Mouse (Mus musculus) testis, adult 2 months (tissue): ENCODE measurements around the gene Tnnt3. TPM values are rescaled to one million over a fixed set of nuclear protein-coding genes. Genes with fewer than 3 reads are reported as not detected.

Experiments used
- H3K27ac ChIP-seq: fragments of 200-500 bp; 2 replicates; pipeline ENCODE4 v1.5.1; 2012; ENCODE audit warnings: low read depth, low read length; ENCODE audit not compliant: control insufficient read depth, insufficient read depth
- H3K27me3 ChIP-seq: fragments of 200-500 bp; 2 replicates; pipeline ENCODE4 v1.6.1; 2012; ENCODE audit warnings: mild to moderate bottlenecking, low read length, moderate library complexity; ENCODE audit not compliant: control insufficient read depth, insufficient read depth
- H3K36me3 ChIP-seq: fragments of 200-500 bp; 2 replicates; pipeline ENCODE4 v1.6.1; 2012; ENCODE audit warnings: mild to moderate bottlenecking, low read length; ENCODE audit not compliant: control insufficient read depth, insufficient read depth
- H3K4me1 ChIP-seq: fragments of 200-500 bp; 2 replicates; pipeline ENCODE4 v1.6.1; 2012; ENCODE audit warnings: low read length; ENCODE audit not compliant: control insufficient read depth, insufficient read depth
- H3K4me3 ChIP-seq: fragments of 200-500 bp; 2 replicates; pipeline ENCODE4 v1.5.1; 2012; ENCODE audit warnings: low read depth, mild to moderate bottlenecking, low read length, moderate library complexity, mixed read lengths; ENCODE audit not compliant: control insufficient read depth
- CTCF ChIP-seq: fragments of 200-500 bp; IDR thresholded peaks from 2 replicates; pipeline ENCODE4 v1.5.1; 2012; ENCODE audit warnings: low read depth, mild to moderate bottlenecking, inconsistent platforms, low read length, moderate library complexity; ENCODE audit not compliant: control insufficient read depth, insufficient read depth, insufficient replicate concordance
- POLR2A ChIP-seq: fragments of 200-500 bp; IDR thresholded peaks from 2 replicates; pipeline ENCODE4 v1.6.1; 2012; ENCODE audit warnings: low read depth, mild to moderate bottlenecking, inconsistent platforms, low read length, moderate library complexity; ENCODE audit not compliant: control insufficient read depth
- polyA plus RNA-seq: library from polyadenylated mRNA; depleted of rRNA; stranded (reverse); fragments of >200 nt; gene quantifications from 2 replicates; pipeline ENCODE4 v1.2.3, GENCODE M21; 2012

Tnnt3 gene
- polyA plus RNA-seq, 1 experiment, result not detected

DNA sequence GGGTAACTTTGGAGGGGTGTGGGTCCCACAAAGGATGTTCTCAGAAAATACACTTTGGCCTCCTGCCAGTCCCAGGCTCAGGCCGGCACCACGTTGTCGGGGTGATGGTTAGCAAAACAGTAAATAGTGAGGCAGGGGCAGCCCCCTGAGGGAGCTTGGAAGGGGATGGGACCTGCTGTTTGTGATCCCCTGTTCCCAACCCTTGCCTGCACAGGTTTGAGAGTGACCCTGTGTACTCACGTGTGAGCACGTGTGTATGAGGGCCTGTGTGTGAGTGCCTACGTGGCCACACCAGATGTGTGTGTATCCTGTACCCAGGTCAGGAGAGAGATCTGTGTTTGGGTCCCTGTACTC is 16.4 kb upstream of the Tnnt3 start:
- no peak for TF ChIP-seq CTCF
- TF ChIP-seq POLR2A, result no peak
- Histone ChIP-seq H3K4me1 (peaks cover 3% of the 10 kb centered on the region), H3K4me3 (no peak overlapping the region), H3K27ac (no peak overlapping the region), H3K36me3 (no peaks in the 10 kb centered on the region), H3K27me3 (no peaks in the 10 kb centered on the region)

DNA sequence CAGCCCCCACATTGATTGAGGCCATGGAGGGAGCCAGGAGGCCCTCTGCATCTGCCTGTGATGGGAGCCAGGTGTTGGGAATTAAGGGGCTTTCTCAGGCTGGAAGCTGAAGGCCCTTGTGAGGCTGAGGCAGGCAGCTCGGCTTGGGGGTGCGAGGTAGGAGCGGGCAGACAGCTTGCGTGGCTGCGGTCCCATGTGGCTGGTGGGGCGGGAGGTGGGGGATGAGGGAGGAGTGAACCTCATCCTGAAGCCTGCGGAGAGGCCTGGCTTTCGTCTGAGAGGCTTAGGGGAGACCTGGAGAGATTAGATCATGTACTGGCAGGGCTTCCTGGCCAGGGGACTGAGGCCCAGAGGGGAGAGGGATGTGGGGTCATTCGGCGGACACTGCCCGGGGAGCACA is 15.5 kb upstream of the Tnnt3 start:
- Histone ChIP-seq H3K36me3 (no peaks in the 10 kb centered on the region), H3K27me3 (no peaks in the 10 kb centered on the region), H3K27ac (no peak overlapping the region), H3K4me3 (no peak overlapping the region), H3K4me1 (peaks cover 3% of the 10 kb centered on the region)
- TF ChIP-seq CTCF, result no peak
- TF ChIP-seq POLR2A, result no peak

- H3K36me3 ChIP-seq, result no peaks in the 10 kb centered on the region
- no peak for TF ChIP-seq POLR2A
- TF ChIP-seq CTCF, result no peak
- H3K4me3 ChIP-seq, result no peak overlapping the region
- H3K4me1 ChIP-seq, result peaks cover 3% of the 10 kb centered on the region
- H3K27me3 ChIP-seq, result no peaks in the 10 kb centered on the region
- no peak overlapping the region for H3K27ac ChIP-seq
These were observed 13.9 kb upstream of the Tnnt3 start for GRCm38 (mm10) chr7:142484780-142485179.

DNA sequence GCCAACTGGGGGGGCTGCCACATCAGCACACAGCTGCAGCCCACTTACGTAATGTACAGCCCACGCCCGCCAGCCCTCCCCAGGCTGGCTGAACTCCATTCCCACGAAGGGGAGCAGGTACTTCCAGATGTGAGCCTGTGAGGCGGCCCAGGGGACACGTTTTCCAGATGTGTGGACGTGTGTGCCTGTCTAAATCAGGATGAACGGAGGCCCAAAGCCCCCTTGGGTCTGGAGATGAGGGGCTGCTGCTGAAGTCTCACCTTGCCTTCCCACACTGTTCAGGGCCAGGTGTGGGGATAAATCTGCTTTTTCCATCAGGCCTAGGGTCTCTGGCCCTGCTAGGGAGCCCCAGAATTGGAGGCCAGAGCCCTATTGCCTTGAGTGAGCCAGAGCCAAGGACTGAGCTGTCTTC is 11.9 kb upstream of the Tnnt3 start:
- Histone ChIP-seq H3K27me3 (no peaks in the 10 kb centered on the region), H3K4me1 (no peaks in the 10 kb centered on the region), H3K27ac (no peak overlapping the region), H3K4me3 (no peak overlapping the region), H3K36me3 (no peaks in the 10 kb centered on the region)
- no peak for TF ChIP-seq POLR2A
- TF ChIP-seq CTCF, result no peak

DNA sequence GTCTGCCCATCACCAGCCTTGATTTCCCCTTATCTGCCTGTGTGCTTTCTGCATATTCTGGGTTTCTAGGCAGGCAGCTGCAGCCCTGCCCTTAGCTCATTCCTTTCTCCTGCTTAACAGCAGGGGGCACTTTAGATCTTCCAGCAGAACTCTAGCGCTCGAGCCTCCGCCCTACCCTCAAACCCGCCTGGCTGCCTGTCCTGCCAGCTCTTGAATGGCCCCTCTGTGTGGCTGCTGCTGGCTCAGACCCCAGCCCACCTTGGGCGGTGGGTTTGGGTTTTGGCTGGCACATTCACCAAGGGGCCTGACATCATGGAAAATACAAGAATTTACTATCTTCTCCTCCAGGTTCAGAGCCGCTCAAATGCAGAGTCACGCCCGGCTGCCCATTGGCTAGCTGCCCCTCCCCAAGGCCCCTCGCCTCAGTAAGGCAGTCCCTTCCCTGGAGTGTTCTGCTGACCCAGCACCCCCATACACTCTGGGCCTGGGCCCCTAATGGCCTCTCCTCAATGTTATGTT is 11.2 kb upstream of the Tnnt3 start:
- Histone ChIP-seq H3K27me3 (no peaks in the 10 kb centered on the region), H3K27ac (no peak overlapping the region), H3K4me3 (no peak overlapping the region), H3K36me3 (no peaks in the 10 kb centered on the region), H3K4me1 (no peaks in the 10 kb centered on the region)
- TF ChIP-seq POLR2A, result no peak
- TF ChIP-seq CTCF, result no peak

GRCm38 (mm10) chr7:142488053-142488452 is 10.6 kb upstream of the Tnnt3 start:
- H3K4me3 ChIP-seq, result no peak overlapping the region
- TF ChIP-seq POLR2A (no peak), CTCF (no peak)
- H3K36me3 ChIP-seq, result no peaks in the 10 kb centered on the region
- H3K4me1 ChIP-seq, result no peaks in the 10 kb centered on the region
- H3K27me3 ChIP-seq, result no peaks in the 10 kb centered on the region
- H3K27ac ChIP-seq, result no peak overlapping the region

DNA sequence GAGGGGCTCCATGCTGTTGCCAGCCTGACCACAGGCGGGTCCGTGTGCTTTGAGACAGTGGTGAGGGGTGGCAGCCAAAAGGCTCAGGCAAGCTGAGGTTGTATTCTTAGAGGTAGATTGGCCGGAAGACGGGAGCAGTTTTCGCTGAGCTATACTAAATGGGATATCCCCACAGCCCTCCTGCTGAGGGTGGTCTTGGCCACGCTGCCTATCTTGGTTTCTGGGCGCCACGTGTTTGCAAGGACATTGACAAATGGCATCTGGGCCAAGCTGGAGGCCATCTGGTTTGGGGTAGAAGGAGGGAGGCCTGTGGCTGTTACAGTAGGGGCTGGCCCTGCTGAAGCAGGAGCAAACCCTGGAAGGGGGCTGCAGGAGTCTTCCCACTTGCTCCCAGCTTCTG is 5.1 kb upstream of the Tnnt3 start:
- Histone ChIP-seq H3K27ac (no peak overlapping the region), H3K4me3 (no peak overlapping the region), H3K4me1 (no peaks in the 10 kb centered on the region), H3K36me3 (no peaks in the 10 kb centered on the region), H3K27me3 (no peaks in the 10 kb centered on the region)
- TF ChIP-seq CTCF (no peak), POLR2A (no peak)

DNA sequence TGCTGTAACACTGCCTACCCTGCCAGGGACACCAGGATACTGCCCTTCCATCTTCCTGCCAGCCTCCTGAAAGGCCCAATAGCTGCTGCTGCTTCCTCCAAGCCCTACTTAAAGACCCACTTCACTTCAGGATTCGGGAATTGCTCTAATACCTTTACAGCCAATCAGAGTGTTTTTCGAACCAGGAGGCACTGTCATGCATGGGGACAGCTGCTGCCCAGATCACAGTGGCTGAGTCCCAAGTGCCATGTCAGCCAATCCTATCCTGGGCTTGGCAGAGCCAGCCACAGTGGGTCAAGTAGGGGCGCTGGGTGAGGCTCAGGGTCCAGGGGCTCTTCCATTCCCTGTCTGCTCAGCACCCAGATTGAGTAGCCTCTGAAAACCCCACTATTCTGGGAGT is 2.5 kb upstream of the Tnnt3 start:
- Histone ChIP-seq H3K27me3 (no peaks in the 10 kb centered on the region), H3K4me3 (no peak overlapping the region), H3K27ac (no peak overlapping the region), H3K4me1 (no peaks in the 10 kb centered on the region), H3K36me3 (no peaks in the 10 kb centered on the region)
- no peak for TF ChIP-seq CTCF
- no peak for TF ChIP-seq POLR2A
